Mouse (Mus musculus) G1E (cell line): ENCODE data around the gene Slc25a26.

Source experiments
- CTCF ChIP-seq: IDR thresholded peaks from 2 replicates; pipeline ENCODE4 v1.5.1; 2012; ENCODE audit warnings: low read depth, low read length, inconsistent platforms, mixed read lengths
- GATA1 ChIP-seq: IDR thresholded peaks from 2 replicates; pipeline ENCODE4 v1.6.1; 2012; ENCODE audit warnings: borderline replicate concordance, low read length, inconsistent platforms, mixed read lengths
- GATA2 ChIP-seq: IDR thresholded peaks from 2 replicates; pipeline ENCODE4 v1.6.1; 2012; ENCODE audit warnings: low read depth, low read length, inconsistent platforms, borderline replicate concordance
- POLR2AphosphoS5 ChIP-seq: IDR thresholded peaks from 2 replicates; pipeline ENCODE4 v1.6.1; 2012; ENCODE audit warnings: low read depth, low read length, inconsistent platforms; ENCODE audit not compliant: insufficient replicate concordance
- TAL1 ChIP-seq: conservative IDR thresholded peaks from 2 replicates; pipeline ENCODE4 v1.6.1; 2012; ENCODE audit warnings: low read depth, low read length, inconsistent platforms, mixed read lengths

GRCm38 (mm10) chr6:94637024-94637434 lies 136.9 kb downstream of the Slc25a26 start:
- TF ChIP-seq CTCF (no peak), POLR2AphosphoS5 (no peak), TAL1 (no peak), GATA1 (no peak), GATA2 (no peak)
